Mouse (Mus musculus) myocyte (in vitro differentiated cells): Measurements from ENCODE around the gene Slc12a3.

Source experiments
- E2F4 ChIP-seq: IDR thresholded peaks from one replicate; pipeline ENCODE4 v1.6.1; 2011; ENCODE audit warnings: mild to moderate bottlenecking, control low read depth, moderate library complexity; ENCODE audit not compliant: insufficient read depth
- MYOD1 ChIP-seq, 3 experiments: IDR thresholded peaks; one replicate each; pipeline ENCODE4 v1.6.1; 2011; ENCODE audit warnings: control low read depth in 2 of 3, low read depth in 2 of 3, mild to moderate bottlenecking in 2 of 3, moderate library complexity in 1 of 3; ENCODE audit not compliant: insufficient read length in 2 of 3, control insufficient read depth in 1 of 3
- POLR2A ChIP-seq: IDR thresholded peaks from one replicate; pipeline ENCODE4 v1.6.1; 2011; ENCODE audit warnings: low read depth, mild to moderate bottlenecking, control low read depth, moderate library complexity; ENCODE audit not compliant: insufficient read length
- REST ChIP-seq: IDR thresholded peaks from one replicate; pipeline ENCODE4 v1.6.1; 2011; ENCODE audit warnings: mild to moderate bottlenecking, control low read depth, moderate library complexity; ENCODE audit not compliant: insufficient read depth, insufficient read length

DNA sequence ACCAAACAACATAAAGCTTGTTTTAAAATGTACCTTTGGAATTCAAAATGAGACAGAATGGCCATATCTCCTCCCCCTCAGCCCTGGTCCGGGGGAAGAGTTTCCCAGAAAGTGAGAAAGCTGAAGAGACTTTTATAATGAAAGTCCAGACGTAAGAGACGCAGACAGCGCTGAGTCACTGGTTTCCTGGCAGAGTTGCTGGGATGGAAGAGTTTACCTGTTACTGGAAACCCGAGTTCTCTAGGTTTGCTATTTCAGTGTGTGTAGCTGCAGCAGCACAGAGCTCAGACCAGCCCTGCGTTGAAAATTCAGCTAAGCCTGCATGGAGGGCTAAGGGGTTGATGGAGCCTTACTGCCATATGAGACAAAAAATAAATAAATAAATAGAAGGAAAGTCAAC, 6.0 kb upstream of the Slc12a3 start:
- TF ChIP-seq E2F4 (no peak), MYOD1 (IDR thresholded peaks at IDR 0.05; ENCODE audit: control insufficient read depth in 1 of 3, insufficient read length in 2 of 3, low read depth in 2 of 3) (no peak), REST (no peak), POLR2A (no peak)
